Mouse (Mus musculus): ENCODE data around the gene Cds1. TPM values are rescaled to one million over a fixed set of nuclear protein-coding genes. Genes with fewer than 3 reads are reported as not detected.

Gene Cds1
- total RNA-seq, 2 experiments from 2014 or later, result 0.84 TPM; not detected in 1

- no peak for ATAC-seq (replicated peaks; ENCODE audit: low FRiP score, poor library complexity, severe bottlenecking)
Observed at GRCm38 (mm10) chr5:101772621-101773020, 7.7 kb downstream of the Cds1 start.

- no peak for ATAC-seq (replicated peaks; ENCODE audit: low FRiP score, poor library complexity, severe bottlenecking)
Observed at GRCm38 (mm10) chr5:101775262-101775661, 10.3 kb downstream of the Cds1 start.

GRCm38 (mm10) chr5:101776528-101776927 lies 11.6 kb downstream of the Cds1 start:
- no peak for ATAC-seq (replicated peaks; ENCODE audit: low FRiP score, poor library complexity, severe bottlenecking)

- no peak for ATAC-seq (replicated peaks; ENCODE audit: low FRiP score, poor library complexity, severe bottlenecking)
Observed at GRCm38 (mm10) chr5:101779376-101779863, 14.5 kb downstream of the Cds1 start.

GRCm38 (mm10) chr5:101780918-101781317 lies 16.0 kb downstream of the Cds1 start:
- no peak for ATAC-seq (replicated peaks; ENCODE audit: low FRiP score, poor library complexity, severe bottlenecking)

GRCm38 (mm10) chr5:101784328-101784727 lies 19.4 kb downstream of the Cds1 start:
- no peak for ATAC-seq (replicated peaks; ENCODE audit: low FRiP score, poor library complexity, severe bottlenecking)

- ATAC-seq (replicated peaks; ENCODE audit: low FRiP score, poor library complexity, severe bottlenecking), result no peak
Observed at GRCm38 (mm10) chr5:101784787-101785186, 19.9 kb downstream of the Cds1 start.

- ATAC-seq (replicated peaks; ENCODE audit: low FRiP score, poor library complexity, severe bottlenecking), result no peak
Observed at GRCm38 (mm10) chr5:101785921-101786614, 21.1 kb downstream of the Cds1 start.

- ATAC-seq (replicated peaks; ENCODE audit: low FRiP score, poor library complexity, severe bottlenecking), result no peak
Observed at GRCm38 (mm10) chr5:101789770-101790169, 24.8 kb downstream of the Cds1 start.

GRCm38 (mm10) chr5:101790560-101790959 lies 25.6 kb downstream of the Cds1 start:
- no peak for ATAC-seq (replicated peaks; ENCODE audit: low FRiP score, poor library complexity, severe bottlenecking)

GRCm38 (mm10) chr5:101792665-101793064 lies 27.7 kb downstream of the Cds1 start:
- no peak for ATAC-seq (replicated peaks; ENCODE audit: low FRiP score, poor library complexity, severe bottlenecking)

GRCm38 (mm10) chr5:101801891-101802290 lies 37.0 kb downstream of the Cds1 start:
- no peak for ATAC-seq (replicated peaks; ENCODE audit: low FRiP score, poor library complexity, severe bottlenecking)

- no peak for ATAC-seq (replicated peaks; ENCODE audit: low FRiP score, poor library complexity, severe bottlenecking)
Observed at GRCm38 (mm10) chr5:101802358-101803022, 37.6 kb downstream of the Cds1 start.

- ATAC-seq (replicated peaks; ENCODE audit: low FRiP score, poor library complexity, severe bottlenecking), result no peak
Observed at GRCm38 (mm10) chr5:101811296-101812169, 46.6 kb downstream of the Cds1 start.

GRCm38 (mm10) chr5:101816822-101817221 lies 51.9 kb downstream of the Cds1 start:
- no peak for ATAC-seq (replicated peaks; ENCODE audit: low FRiP score, poor library complexity, severe bottlenecking)

GRCm38 (mm10) chr5:101819216-101819615 lies 54.3 kb downstream of the Cds1 start:
- ATAC-seq (replicated peaks; ENCODE audit: low FRiP score, poor library complexity, severe bottlenecking), result no peak

- ATAC-seq (replicated peaks; ENCODE audit: low FRiP score, poor library complexity, severe bottlenecking), result no peak
Observed at GRCm38 (mm10) chr5:101819844-101820243, 54.9 kb downstream of the Cds1 start.

- ATAC-seq (replicated peaks; ENCODE audit: low FRiP score, poor library complexity, severe bottlenecking), result no peak
Observed at GRCm38 (mm10) chr5:101821052-101821451, 56.1 kb downstream of the Cds1 start.

- no peak for ATAC-seq (replicated peaks; ENCODE audit: low FRiP score, poor library complexity, severe bottlenecking)
Observed at GRCm38 (mm10) chr5:101821491-101822310, 56.8 kb downstream of the Cds1 start.

GRCm38 (mm10) chr5:101822311-101822670 lies 57.4 kb downstream of the Cds1 start:
- no peak for ATAC-seq (replicated peaks; ENCODE audit: low FRiP score, poor library complexity, severe bottlenecking)

Measured in erythroid progenitor cell, adult 5-6 weeks (primary cell).